Mouse (Mus musculus): ENCODE measurements around the gene Inha. TPM values are rescaled to one million over a fixed set of nuclear protein-coding genes. Genes with fewer than 3 reads are reported as not detected.
A peak's percentile ranks its signal among the peaks of the same experiment; 100 is the strongest.

Inha gene
- total RNA-seq, 2 experiments from 2014 or later, result 6.0 to 7.8 TPM

- intact Hi-C loops (cut with DNase I), result no loop called here
- DNase-seq, result no peak
Observed at GRCm38 (mm10) chr1:75487040-75487404, 19.9 kb upstream of the Inha start.

GRCm38 (mm10) chr1:75487405-75488161, 19.3 kb upstream of the Inha start:
- intact Hi-C loops (cut with DNase I), result no loop called here
- DNase-seq, result peak; percentile 44 to 50

- intact Hi-C loops (cut with DNase I), result loop anchor here (5.0 kb wide), 1 partner anchor 106 kb away; no protein-coding TSS in a partner anchor
- no peak for DNase-seq
Observed at GRCm38 (mm10) chr1:75490785-75491551, 15.9 kb upstream of the Inha start.

GRCm38 (mm10) chr1:75492579-75493170, 14.2 kb upstream of the Inha start:
- intact Hi-C loops (cut with DNase I), result loop anchor here (5.0 kb wide), 1 partner anchor 105 kb away; no protein-coding TSS in a partner anchor
- DNase-seq, result no peak

GRCm38 (mm10) chr1:75494878-75495548, 11.9 kb upstream of the Inha start:
- intact Hi-C loops (cut with DNase I), result loop anchor here (5.0 kb wide), 2 partner anchors 62 to 102 kb away; no protein-coding TSS in a partner anchor

GRCm38 (mm10) chr1:75498897-75499296, 8.0 kb upstream of the Inha start:
- DNase-seq, result no peak
- intact Hi-C loops (cut with DNase I), result loop anchor here (5.0 kb wide), 1 partner anchor 58 kb away; no protein-coding TSS in a partner anchor

More at GRCm38 (mm10) chr1:75494878-75495548, 11.9 kb upstream of the Inha start:
- peak in 1 of 2 experiments; percentile 52 for DNase-seq

GRCm38 (mm10) chr1:75499441-75499840, 7.4 kb upstream of the Inha start:
- no peak for DNase-seq
- intact Hi-C loops (cut with DNase I), result loop anchor here (5.0 kb wide), 1 partner anchor 58 kb away; no protein-coding TSS in a partner anchor

GRCm38 (mm10) chr1:75501905-75502304, 5.0 kb upstream of the Inha start:
- intact Hi-C loops (cut with DNase I), result loop anchor here (2.0 kb wide), 1 partner anchor 21 kb away; no protein-coding TSS in a partner anchor

GRCm38 (mm10) chr1:75502945-75503650, 3.8 kb upstream of the Inha start:
- DNase-seq, result no peak
- intact Hi-C loops (cut with DNase I), result loop anchor here (2.0 kb wide), 1 partner anchor 22 kb away; no protein-coding TSS in a partner anchor

More at GRCm38 (mm10) chr1:75501905-75502304, 5.0 kb upstream of the Inha start:
- DNase-seq, result no peak

- no peak for DNase-seq
- intact Hi-C loops (cut with DNase I), result loop anchor here (2.0 kb wide), 1 partner anchor 23 kb away; no protein-coding TSS in a partner anchor
Observed at GRCm38 (mm10) chr1:75503651-75503980, 3.3 kb upstream of the Inha start.

GRCm38 (mm10) chr1:75504256-75505045, 2.4 kb upstream of the Inha start:
- DNase-seq, result no peak
- intact Hi-C loops (cut with DNase I), result loop anchor here (2.0 kb wide), 1 partner anchor 56 kb away; no protein-coding TSS in a partner anchor

- intact Hi-C loops (cut with DNase I), result loop anchor here (2.0 kb wide), 1 partner anchor 55 kb away; no protein-coding TSS in a partner anchor
Observed at GRCm38 (mm10) chr1:75505159-75505955, 1.5 kb upstream of the Inha start.

GRCm38 (mm10) chr1:75505956-75506831, 683 bp upstream of the Inha start, which contains the start of gene Obsl1:
Gene Obsl1, minus strand, starts transcription at chr1:75506452.
- intact Hi-C loops (cut with DNase I), result loop anchor here (2.0 kb wide), 2 partner anchors 15 to 55 kb away; partner anchors contain the start of gene Stk11ip
- peak; percentile 84 to 87 for DNase-seq

More at GRCm38 (mm10) chr1:75505159-75505955, 1.5 kb upstream of the Inha start:
- DNase-seq, result peak; percentile 78 to 81

- intact Hi-C loops (cut with DNase I), result no loop called here
- no peak for DNase-seq
Observed at GRCm38 (mm10) chr1:75509586-75509985, 2.7 kb downstream of the Inha start.

- intact Hi-C loops (cut with DNase I), result no loop called here
- no peak for DNase-seq
Observed at GRCm38 (mm10) chr1:75510154-75510553, 3.3 kb downstream of the Inha start.

GRCm38 (mm10) chr1:75511437-75512210, 4.7 kb downstream of the Inha start:
- DNase-seq, result no peak
- intact Hi-C loops (cut with DNase I), result no loop called here
